Mouse (Mus musculus): ENCODE results near the gene Sik3.

- TF ChIP-seq CTCF (IDR thresholded peaks at IDR 0.05; ENCODE audit: control insufficient read depth, insufficient read depth, insufficient read length), result no peak
- no peak for TF ChIP-seq USF1 (IDR thresholded peaks at IDR 0.05; ENCODE audit: low read depth)
- TF ChIP-seq MYOD1 (IDR thresholded peaks at IDR 0.05; ENCODE audit: control insufficient read depth, insufficient read length, low read depth), result no peak
Observed at GRCm38 (mm10) chr9:46175300-46175699, 162.7 kb downstream of the Sik3 start.
